Mouse (Mus musculus): ENCODE data around the gene Dpagt1. TPM values are rescaled to one million over a fixed set of nuclear protein-coding genes. Genes with fewer than 3 reads are reported as not detected.

The Dpagt1 gene
- polyA plus RNA-seq, 1 experiment from 2014 or later, result 49.3 TPM

- WGBS, result 66% methylated on average over 3 of the region's 3 CpGs
- no peak overlapping the region for H3K4me3 ChIP-seq
- H3K9me3 ChIP-seq, result no peaks in the 10 kb centered on the region
- H3K27ac ChIP-seq, result no peak overlapping the region
- H3K36me3 ChIP-seq (replicated peaks), result peaks cover 31% of the 10 kb centered on the region
- DNase-seq (ENCODE audit: extremely low spot score, low spot score), result no peak
- peaks cover 31% of the 10 kb centered on the region for H3K27me3 ChIP-seq (ENCODE audit: poor library complexity, severe bottlenecking)
- H3K4me1 ChIP-seq, result peaks cover 41% of the 10 kb centered on the region
Measured at GRCm38 (mm10) chr9:44309756-44310155, 16.1 kb upstream of the Dpagt1 start.

- peaks cover 31% of the 10 kb centered on the region for H3K27me3 ChIP-seq (ENCODE audit: poor library complexity, severe bottlenecking)
- WGBS, result 17% methylated on average over 10 of the region's 10 CpGs
- peaks cover 40% of the 10 kb centered on the region for H3K36me3 ChIP-seq (replicated peaks)
- H3K27ac ChIP-seq, result peak overlapping the region; percentile 75
- peak overlapping the region; percentile 34 for H3K4me3 ChIP-seq
- DNase-seq (ENCODE audit: extremely low spot score, low spot score), result no peak
- no peaks in the 10 kb centered on the region for H3K9me3 ChIP-seq
- peaks cover 37% of the 10 kb centered on the region for H3K4me1 ChIP-seq
Measured at GRCm38 (mm10) chr9:44310750-44311135, 15.1 kb upstream of the Dpagt1 start.

- H3K9me3 ChIP-seq, result no peaks in the 10 kb centered on the region
- peaks cover 31% of the 10 kb centered on the region for H3K27me3 ChIP-seq (ENCODE audit: poor library complexity, severe bottlenecking)
- H3K4me3 ChIP-seq, result peak overlapping the region; percentile 34
- peak; percentile 47 for DNase-seq (ENCODE audit: extremely low spot score, low spot score)
- 5% methylated on average over 27 of the region's 27 CpGs for WGBS
- H3K4me1 ChIP-seq, result peaks cover 34% of the 10 kb centered on the region
- H3K27ac ChIP-seq, result peak overlapping the region; percentile 75
- H3K36me3 ChIP-seq (replicated peaks), result peaks cover 47% of the 10 kb centered on the region
Measured at GRCm38 (mm10) chr9:44311136-44312134, 14.4 kb upstream of the Dpagt1 start.

- peaks cover 36% of the 10 kb centered on the region for H3K27me3 ChIP-seq (ENCODE audit: poor library complexity, severe bottlenecking)
- H3K4me1 ChIP-seq, result peaks cover 55% of the 10 kb centered on the region
- 81% methylated on average over 19 of the region's 19 CpGs for WGBS
- DNase-seq (ENCODE audit: extremely low spot score, low spot score), result no peak
- H3K9me3 ChIP-seq, result no peaks in the 10 kb centered on the region
- no peak overlapping the region for H3K27ac ChIP-seq
- H3K4me3 ChIP-seq, result no peak overlapping the region
- H3K36me3 ChIP-seq (replicated peaks), result peaks cover 58% of the 10 kb centered on the region
Measured at GRCm38 (mm10) chr9:44313476-44314256, 12.2 kb upstream of the Dpagt1 start.

- Histone ChIP-seq H3K27me3 (ENCODE audit: poor library complexity, severe bottlenecking) (peaks cover 39% of the 10 kb centered on the region), H3K4me3 (no peak overlapping the region), H3K9me3 (no peaks in the 10 kb centered on the region), H3K27ac (no peak overlapping the region), H3K36me3 (replicated peaks) (peaks cover 58% of the 10 kb centered on the region), H3K4me1 (peaks cover 60% of the 10 kb centered on the region)
- WGBS, result 66% methylated on average over 4 of the region's 4 CpGs
- DNase-seq (ENCODE audit: extremely low spot score, low spot score), result no peak
Measured at GRCm38 (mm10) chr9:44314257-44314547, 11.6 kb upstream of the Dpagt1 start.

GRCm38 (mm10) chr9:44314910-44315309 is 10.9 kb upstream of the Dpagt1 start:
- Histone ChIP-seq H3K4me1 (peaks cover 64% of the 10 kb centered on the region), H3K36me3 (replicated peaks) (peaks cover 58% of the 10 kb centered on the region), H3K27me3 (ENCODE audit: poor library complexity, severe bottlenecking) (peaks cover 39% of the 10 kb centered on the region), H3K27ac (no peak overlapping the region), H3K4me3 (no peak overlapping the region), H3K9me3 (no peaks in the 10 kb centered on the region)
- WGBS, result 93% methylated on average over 18 of the region's 18 CpGs
- no peak for DNase-seq (ENCODE audit: extremely low spot score, low spot score)

GRCm38 (mm10) chr9:44317452-44317851 is 8.4 kb upstream of the Dpagt1 start:
- H3K27ac ChIP-seq, result no peak overlapping the region
- no peak overlapping the region for H3K4me3 ChIP-seq
- DNase-seq (ENCODE audit: extremely low spot score, low spot score), result no peak
- no peaks in the 10 kb centered on the region for H3K9me3 ChIP-seq
- peaks cover 50% of the 10 kb centered on the region for H3K36me3 ChIP-seq (replicated peaks)
- 63% methylated on average over 4 of the region's 4 CpGs for WGBS
- H3K27me3 ChIP-seq (ENCODE audit: poor library complexity, severe bottlenecking), result peaks cover 25% of the 10 kb centered on the region
- H3K4me1 ChIP-seq, result peaks cover 49% of the 10 kb centered on the region

GRCm38 (mm10) chr9:44318076-44318825 is 7.6 kb upstream of the Dpagt1 start:
- DNase-seq (ENCODE audit: extremely low spot score, low spot score), result no peak
- peak overlapping the region; percentile 91 for H3K4me3 ChIP-seq

GRCm38 (mm10) chr9:44318826-44319095 is 7.1 kb upstream of the Dpagt1 start:
- H3K4me1 ChIP-seq, result peaks cover 48% of the 10 kb centered on the region
- no peak overlapping the region for H3K27ac ChIP-seq
- no peaks in the 10 kb centered on the region for H3K9me3 ChIP-seq
- peaks cover 37% of the 10 kb centered on the region for H3K36me3 ChIP-seq (replicated peaks)
- DNase-seq (ENCODE audit: extremely low spot score, low spot score), result no peak
- 31% methylated on average over 3 of the region's 3 CpGs for WGBS
- H3K4me3 ChIP-seq, result peak overlapping the region; percentile 91
- 0 out of 2 replicates have a peak, but pooled peaks cover 12% of the 10 kb centered on the region for H3K27me3 ChIP-seq (ENCODE audit: poor library complexity, severe bottlenecking)

More at GRCm38 (mm10) chr9:44318076-44318825, 7.6 kb upstream of the Dpagt1 start:
- no peak overlapping the region for H3K27ac ChIP-seq
- H3K9me3 ChIP-seq, result no peaks in the 10 kb centered on the region
- peaks cover 48% of the 10 kb centered on the region for H3K4me1 ChIP-seq
- WGBS, result 52% methylated on average over 5 of the region's 5 CpGs
- H3K27me3 ChIP-seq (ENCODE audit: poor library complexity, severe bottlenecking), result 0 out of 2 replicates have a peak, but pooled peaks cover 17% of the 10 kb centered on the region
- H3K36me3 ChIP-seq (replicated peaks), result peaks cover 42% of the 10 kb centered on the region

GRCm38 (mm10) chr9:44319105-44319886 is 6.5 kb upstream of the Dpagt1 start:
- peak; percentile 35 for DNase-seq (ENCODE audit: extremely low spot score, low spot score)
- 2% methylated on average over 37 of the region's 37 CpGs for WGBS

GRCm38 (mm10) chr9:44319887-44320798 is 5.7 kb upstream of the Dpagt1 start, which contains the start of gene C2cd2l:
Gene C2cd2l, minus strand, starts transcription at chr9:44320285.
- Histone ChIP-seq H3K36me3 (replicated peaks) (peaks cover 23% of the 10 kb centered on the region), H3K4me3 (peak within 1 kb of the TSS; percentile 91), H3K27ac (peak within 1 kb of the TSS; percentile 84), H3K4me1 (peaks cover 48% of the 10 kb centered on the region), H3K9me3 (no peaks in the 10 kb centered on the region), H3K27me3 (ENCODE audit: poor library complexity, severe bottlenecking) (0 out of 2 replicates have a peak, but pooled peaks cover 8% of the 10 kb centered on the region)
- under 1% methylated on average over 67 of the region's 67 CpGs for WGBS
- DNase-seq (ENCODE audit: extremely low spot score, low spot score), result peak; percentile 93

More at GRCm38 (mm10) chr9:44319105-44319886, 6.5 kb upstream of the Dpagt1 start:
- peaks cover 44% of the 10 kb centered on the region for H3K4me1 ChIP-seq
- H3K4me3 ChIP-seq, result peak overlapping the region; percentile 91
- H3K27me3 ChIP-seq (ENCODE audit: poor library complexity, severe bottlenecking), result 0 out of 2 replicates have a peak, but pooled peaks cover 8% of the 10 kb centered on the region
- H3K36me3 ChIP-seq (replicated peaks), result peaks cover 32% of the 10 kb centered on the region
- H3K9me3 ChIP-seq, result no peaks in the 10 kb centered on the region
- H3K27ac ChIP-seq, result peak overlapping the region; percentile 84

Data from forebrain, embryonic 10.5 days (tissue).